Mouse (Mus musculus) CD4-positive naive resting alpha-beta T cell, adult 57 days (primary cell): ENCODE results near the gene Bcl7b. TPM values are rescaled to one million over a fixed set of nuclear protein-coding genes. Genes with fewer than 3 reads are reported as not detected.

Experiments used
- total RNA-seq: library from RNA; stranded (reverse); gene quantifications from one replicate; pipeline ENCODE4 v1.2.4, GENCODE M21; 2023

The Bcl7b gene
- 66.2 TPM for total RNA-seq

DNA sequence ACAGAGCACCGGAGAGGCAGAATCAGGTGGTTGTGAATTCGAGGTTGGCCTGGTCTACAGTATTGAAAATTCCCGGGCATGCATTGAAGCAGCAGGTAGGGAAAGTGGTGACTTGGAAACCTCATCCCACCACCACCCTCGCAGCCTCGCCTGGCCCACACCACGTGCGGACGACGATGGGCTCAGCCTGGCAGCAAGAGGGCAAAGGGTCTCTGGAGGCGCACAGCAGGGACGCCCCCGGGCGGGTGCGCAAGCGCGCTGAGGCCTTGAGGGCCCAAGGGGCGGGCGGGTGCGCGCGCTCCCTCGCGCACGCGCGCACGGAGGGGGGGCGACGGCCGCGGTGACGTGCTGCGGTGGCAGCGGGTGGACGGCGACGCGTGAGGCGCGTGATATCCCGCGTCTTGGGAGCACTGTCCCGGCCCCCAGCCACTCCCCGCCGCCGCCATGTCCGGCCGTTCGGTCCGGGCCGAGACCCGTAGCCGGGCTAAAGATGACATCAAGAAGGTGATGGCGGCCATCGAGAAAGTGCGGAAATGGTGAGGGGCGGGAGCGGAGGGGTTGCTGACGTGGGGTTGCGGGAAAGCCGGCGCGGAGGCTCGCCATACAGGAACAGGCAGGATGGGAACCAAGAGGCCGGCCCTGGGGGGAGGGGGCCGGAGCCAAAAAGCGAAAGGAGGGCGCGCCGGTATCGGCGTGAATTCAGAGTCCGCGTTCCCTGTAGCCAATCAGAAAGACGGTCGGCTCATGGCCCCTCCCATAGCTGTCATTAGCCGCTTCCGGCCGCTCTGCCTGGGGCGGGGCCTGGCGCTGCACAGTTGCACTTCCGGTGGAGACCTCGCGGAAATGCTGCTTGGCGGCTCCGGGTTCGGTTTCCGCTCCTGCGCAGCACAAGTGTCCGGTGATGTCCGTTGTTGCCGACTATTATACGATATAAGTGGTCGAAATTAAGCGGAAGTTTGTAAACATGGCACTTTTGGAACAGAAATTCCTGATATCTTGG lies at the start of gene Bcl7b:
Gene Bcl7b (plus strand): TSS at position 221 of the 1,000 bp plus-strand sequence.

DNA sequence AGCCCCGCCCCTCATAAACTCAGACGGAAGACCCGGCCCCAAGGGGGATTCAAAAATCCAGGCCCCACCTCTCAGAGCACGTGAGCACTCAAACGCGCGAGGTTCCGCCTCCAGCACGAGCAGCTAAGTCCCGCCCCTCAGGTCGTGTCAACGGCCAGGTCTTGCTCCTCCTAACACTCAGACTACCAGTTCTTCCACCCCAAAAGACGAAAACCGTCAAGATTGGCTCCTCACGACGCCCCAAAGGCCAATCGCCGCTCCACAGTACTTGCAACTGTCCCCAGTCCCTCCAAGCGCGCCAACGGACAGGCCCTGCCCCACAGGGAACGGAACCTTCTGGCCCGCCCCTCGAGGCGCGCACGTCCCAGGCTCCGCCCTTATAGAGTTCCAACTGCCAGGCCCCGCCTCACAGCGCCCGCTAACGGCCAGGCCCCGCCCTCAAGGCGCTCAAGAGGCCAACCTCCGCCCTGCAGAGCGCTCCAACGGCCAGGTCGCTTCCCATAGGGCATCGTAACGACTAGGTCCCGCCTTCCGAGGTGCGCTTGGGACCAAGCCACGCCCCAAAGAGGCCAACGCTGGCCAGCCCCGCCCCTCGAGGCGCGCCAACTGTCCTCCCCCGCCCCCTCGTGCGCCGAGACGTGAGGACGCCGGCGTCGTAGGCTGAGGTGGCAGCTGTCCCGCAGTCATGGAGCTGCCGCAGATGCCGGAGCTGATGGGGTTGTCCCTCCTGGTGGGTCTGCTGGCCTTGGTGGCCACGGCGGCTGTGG lies 18.8 kb upstream of the Bcl7b start, which contains the start of gene Tbl2:
Gene Tbl2 (plus strand): TSS at position 605 of the 767 bp plus-strand sequence.

DNA sequence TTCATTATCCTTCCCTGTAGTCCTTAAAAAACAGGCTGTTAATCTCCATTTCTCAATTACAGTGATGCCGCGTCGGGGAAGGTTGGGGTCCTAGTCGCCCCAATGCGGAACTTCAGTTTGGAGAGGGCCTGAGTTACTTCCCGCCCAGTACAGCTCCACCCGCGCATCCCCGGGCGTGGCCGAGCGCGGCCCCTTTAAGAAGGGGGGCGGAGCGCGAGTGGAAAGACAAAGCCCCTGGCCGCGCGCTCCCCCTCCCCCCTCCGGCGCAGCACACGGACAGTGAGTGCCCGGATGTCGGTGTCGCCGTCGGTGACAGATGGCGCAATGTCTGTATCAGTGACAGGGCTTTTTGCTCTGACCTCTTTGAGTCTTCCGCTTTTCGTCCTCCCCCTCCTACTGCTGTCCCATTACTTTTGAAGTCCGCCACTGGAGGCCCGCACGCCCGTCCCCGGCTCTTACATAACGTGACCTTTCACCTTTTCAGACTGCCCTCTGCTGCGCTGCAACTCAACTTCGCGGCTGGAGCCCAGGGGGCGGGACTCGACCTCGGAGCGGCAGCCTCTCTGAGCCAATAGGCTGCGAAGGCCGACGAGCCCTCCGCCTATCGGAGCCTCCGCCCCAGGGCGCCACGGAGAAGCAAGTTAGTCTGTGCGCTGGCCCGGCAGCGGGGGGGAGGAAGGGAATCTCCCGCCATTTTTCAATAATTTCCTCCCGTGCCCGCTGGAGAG lies 18.7 kb downstream of the Bcl7b start, which contains the start of gene Baz1b:
Gene Baz1b (plus strand): TSS at position 644 of the 728 bp plus-strand sequence.

Other genes starting within 250 kb of the Bcl7b start
- 21.3 TPM for gene Mettl27, start 235.9 kb upstream of the Bcl7b start, total RNA-seq
- not detected for gene Cldn4, start 221.3 kb upstream of the Bcl7b start, total RNA-seq
- not detected for gene Cldn3, start 182.1 kb upstream of the Bcl7b start, total RNA-seq
- gene Abhd11, start 159.1 kb upstream of the Bcl7b start, total RNA-seq, result 48.8 TPM
- gene Stx1a, start 144.8 kb upstream of the Bcl7b start, total RNA-seq, result 55.8 TPM
- 17.4 TPM for gene Dnajc30, start 104.1 kb upstream of the Bcl7b start, total RNA-seq
- 74.1 TPM for gene Bud23, start 103.3 kb upstream of the Bcl7b start, total RNA-seq
- not detected for gene Vps37d, start 90.0 kb upstream of the Bcl7b start, total RNA-seq
- 0.98 TPM for gene Mlxipl, start 78.4 kb upstream of the Bcl7b start, total RNA-seq
- gene Tbl2, start 18.6 kb upstream of the Bcl7b start, total RNA-seq, result 17.1 TPM
- 106 TPM for gene Baz1b, start 19.0 kb downstream of the Bcl7b start, total RNA-seq
- 0.24 TPM for gene Fzd9, start 82.9 kb downstream of the Bcl7b start, total RNA-seq
- not detected for gene Fkbp6, start 181.8 kb downstream of the Bcl7b start, total RNA-seq
- gene Trim50, start 185.0 kb downstream of the Bcl7b start, total RNA-seq, result not detected
- gene Nsun5, start 201.7 kb downstream of the Bcl7b start, total RNA-seq, result 32.0 TPM
- 48.5 TPM for gene Pom121, start 226.3 kb downstream of the Bcl7b start, total RNA-seq